Mouse (Mus musculus) G1E (cell line): Measurements from ENCODE around the gene Sult5a1.

Experiments used
- CTCF ChIP-seq: IDR thresholded peaks from 2 replicates; pipeline ENCODE4 v1.5.1; 2012; ENCODE audit warnings: low read depth, low read length, inconsistent platforms, mixed read lengths
- GATA1 ChIP-seq: IDR thresholded peaks from 2 replicates; pipeline ENCODE4 v1.6.1; 2012; ENCODE audit warnings: borderline replicate concordance, low read length, inconsistent platforms, mixed read lengths
- GATA2 ChIP-seq: IDR thresholded peaks from 2 replicates; pipeline ENCODE4 v1.6.1; 2012; ENCODE audit warnings: low read depth, low read length, inconsistent platforms, borderline replicate concordance
- POLR2AphosphoS5 ChIP-seq: IDR thresholded peaks from 2 replicates; pipeline ENCODE4 v1.6.1; 2012; ENCODE audit warnings: low read depth, low read length, inconsistent platforms; ENCODE audit not compliant: insufficient replicate concordance
- TAL1 ChIP-seq: conservative IDR thresholded peaks from 2 replicates; pipeline ENCODE4 v1.6.1; 2012; ENCODE audit warnings: low read depth, low read length, inconsistent platforms, mixed read lengths

- TF ChIP-seq POLR2AphosphoS5 (no peak), CTCF (no peak), GATA1 (no peak), GATA2 (no peak), TAL1 (no peak)
These were observed 21.8 kb downstream of the Sult5a1 start for GRCm38 (mm10) chr8:123136287-123136686.
